Mouse (Mus musculus): ENCODE measurements around the gene Stx3.

GRCm38 (mm10) chr19:11727304-11727703 is 91.9 kb downstream of the Stx3 start:
- no peak for TF ChIP-seq CTCF (IDR thresholded peaks at IDR 0.05)
- no peak for TF ChIP-seq EP300 (IDR thresholded peaks at IDR 0.05)
